Mouse (Mus musculus) ES-E14 (cell line): Measurements from ENCODE around the gene Wdr48.

ENCODE experiments used
- HCFC1 ChIP-seq: IDR thresholded peaks from 2 replicates; pipeline ENCODE4 v1.6.1; 2012; ENCODE audit warnings: low read length, inconsistent platforms, borderline replicate concordance; ENCODE audit not compliant: insufficient read depth
- MAFK ChIP-seq: IDR thresholded peaks from 2 replicates; pipeline ENCODE4 v1.6.1; 2014; ENCODE audit warnings: mild to moderate bottlenecking, low read depth, low read length, inconsistent platforms; ENCODE audit not compliant: insufficient read depth

GRCm38 (mm10) chr9:119902410-119903151 lies 7.9 kb downstream of the Wdr48 start:
- TF ChIP-seq HCFC1: no peak
- no peak for TF ChIP-seq MAFK
